9 mouse cellular contexts compared by ENCODE assay signal in genomic region chr9:111247682-111248246, GRCm38 (mm10). TPM values are rescaled to one million over a fixed set of nuclear protein-coding genes. Genes with fewer than 3 reads are reported as not detected.
DNase-seq lines count a peak whose midpoint lies in the region; ATAC-seq and TF ChIP-seq lines count a peak whose summit lies in the region.
"Had no signal": no experiment of that assay in that cellular context is flagged by ENCODE, and none has a peak within 500 bp of the region (broad histone marks: within the 10 kb centered on the region; RNA-seq: fewer than 3 reads in every experiment).

No protein-coding gene starts in this region.

- H3K27ac ChIP-seq in forebrain, postnatal 0 days (ENCODE audit: low read depth, low read length) = no peak overlapping the region
- H3K27ac ChIP-seq in forebrain, embryonic 12.5 days = no peak overlapping the region
- H3K27ac ChIP-seq in liver, embryonic 11.5 days (ENCODE audit: low read depth, low read length) = no peak overlapping the region
- H3K27ac ChIP-seq: limb, embryonic 15.5 days had no signal

- no peak for DNase-seq in forebrain, postnatal 0 days
- DNase-seq in 3T3-L1 (ENCODE audit: low read depth, low spot score) (peak; percentile 46), adipocyte (ENCODE audit: low spot score) (peak; percentile 24)
- DNase-seq in liver, embryonic 11.5 days (ENCODE audit: low spot score) = no peak
- DNase-seq in cerebellum, adult 11 months = no peak
- DNase-seq in ovary, postnatal 10 days (ENCODE audit: low spot score) = no peak

- 90% methylated on average over 3 of the region's 3 CpGs for WGBS in forebrain, postnatal 0 days
- 88% methylated on average over 3 of the region's 3 CpGs for WGBS in forebrain, embryonic 12.5 days
- 85% methylated on average over 3 of the region's 3 CpGs for WGBS in liver, embryonic 11.5 days

- H3K27me3 ChIP-seq in forebrain, postnatal 0 days (ENCODE audit: insufficient read depth, low read length) = no peaks in the 10 kb centered on the region
- no peaks in the 10 kb centered on the region for H3K27me3 ChIP-seq in forebrain, embryonic 12.5 days
- no peaks in the 10 kb centered on the region for H3K27me3 ChIP-seq in liver, embryonic 11.5 days (replicated peaks; ENCODE audit: control insufficient read depth, insufficient read depth, low read length)
- H3K27me3 ChIP-seq: limb, embryonic 15.5 days had no signal

- H3K4me2 ChIP-seq in forebrain, postnatal 0 days (ENCODE audit: low read depth) = no peak overlapping the region
- no peak overlapping the region for H3K4me2 ChIP-seq in forebrain, embryonic 12.5 days
- no peak overlapping the region for H3K4me2 ChIP-seq in liver, embryonic 11.5 days
- H3K4me2 ChIP-seq: limb, embryonic 15.5 days had no signal

- H3K4me3 ChIP-seq in forebrain, postnatal 0 days (ENCODE audit: low read depth, low read length) = no peak overlapping the region
- H3K4me3 ChIP-seq in forebrain, embryonic 12.5 days (replicated peaks) = no peak overlapping the region
- no peak overlapping the region for H3K4me3 ChIP-seq in liver, embryonic 11.5 days (ENCODE audit: low read depth, low read length)
- H3K4me3 ChIP-seq: limb, embryonic 15.5 days had no signal

- H3K36me3 ChIP-seq in forebrain, postnatal 0 days (ENCODE audit: insufficient read depth) = peaks cover 39% of the 10 kb centered on the region
- peaks cover 64% of the 10 kb centered on the region for H3K36me3 ChIP-seq in forebrain, embryonic 12.5 days (replicated peaks)
- H3K36me3 ChIP-seq in liver, embryonic 11.5 days (ENCODE audit: control insufficient read depth, insufficient read depth, low read length) = peaks cover 43% of the 10 kb centered on the region

- ATAC-seq in forebrain, postnatal 0 days = no peak
- no peak for ATAC-seq in forebrain, embryonic 12.5 days (ENCODE audit: low FRiP score)
- peak; percentile 66 for ATAC-seq in liver, embryonic 11.5 days (replicated peaks; ENCODE audit: low FRiP score)
- no peak for ATAC-seq in inflammation-experienced regulatory T-cells, adult 6 months

- H3K4me1 ChIP-seq in forebrain, postnatal 0 days (ENCODE audit: insufficient read depth) = no peaks in the 10 kb centered on the region
- H3K4me1 ChIP-seq in forebrain, embryonic 12.5 days = no peaks in the 10 kb centered on the region
- no peaks in the 10 kb centered on the region for H3K4me1 ChIP-seq in liver, embryonic 11.5 days (replicated peaks; ENCODE audit: control insufficient read depth, insufficient read depth, low read length)
- H3K4me1 ChIP-seq: limb, embryonic 15.5 days had no signal

- no peaks in the 10 kb centered on the region for H3K9me3 ChIP-seq in forebrain, postnatal 0 days (ENCODE audit: low read length)
- H3K9me3 ChIP-seq in forebrain, embryonic 12.5 days = no peaks in the 10 kb centered on the region
- no peaks in the 10 kb centered on the region for H3K9me3 ChIP-seq in liver, embryonic 11.5 days (ENCODE audit: control insufficient read depth, low read length)
- H3K9me3 ChIP-seq: limb, embryonic 15.5 days had no signal

- TF ChIP-seq CTCF in forebrain, postnatal 0 days (IDR thresholded peaks at IDR 0.05; ENCODE audit: low read depth) = peak; percentile 39; the same call in 1 of the 2 replicates

- H3K9ac ChIP-seq in forebrain, postnatal 0 days = no peak overlapping the region
- H3K9ac ChIP-seq in forebrain, embryonic 12.5 days = no peak overlapping the region
- no peak overlapping the region for H3K9ac ChIP-seq in liver, embryonic 11.5 days (ENCODE audit: low read depth, low read length)
- H3K9ac ChIP-seq: limb, embryonic 15.5 days had no signal

RNA-seq across cellular contexts. Expression of gene Mlh1, which starts 23.8 kb away (rescaled TPM):
- 23.0 and 23.6 TPM in 2 replicates for total RNA-seq in forebrain, postnatal 0 days (2014; rRNA removed)
- polyA plus RNA-seq in forebrain, postnatal 0 days (2015; fragmentation: Nextera tagmentation; extraction: Ambion mirVana) = 17.3 and 18.4 TPM in 2 replicates
- polyA plus RNA-seq in forebrain, embryonic 12.5 days (2016; fragmentation: Nextera tagmentation; extraction: Ambion mirVana) = 49.3 and 53.3 TPM in 2 replicates
- polyA plus RNA-seq in liver, embryonic 11.5 days (2014; fragmentation: Nextera tagmentation; extraction: Ambion mirVana) = 50.2 and 52.4 TPM in 2 replicates
- 10 to 100 TPM in 2 of 3 experiments, 1 to 10 TPM in 1; 8.7 to 27.4 (median 14.4) TPM for polyA plus RNA-seq in inflammation-experienced regulatory T-cells, adult 6 months (2017; shearing (Covaris generic))

RNA-seq across cellular contexts. Expression of gene Epm2aip1, which starts 24.0 kb away (rescaled TPM):
- total RNA-seq in forebrain, postnatal 0 days (2014; rRNA removed) = 75.9 and 101 TPM in 2 replicates
- polyA plus RNA-seq in forebrain, postnatal 0 days (2015; fragmentation: Nextera tagmentation; extraction: Ambion mirVana) = 28.2 and 37.0 TPM in 2 replicates
- polyA plus RNA-seq in forebrain, embryonic 12.5 days (2016; fragmentation: Nextera tagmentation; extraction: Ambion mirVana) = 46.9 and 52.5 TPM in 2 replicates
- 21.7 and 24.5 TPM in 2 replicates for polyA plus RNA-seq in liver, embryonic 11.5 days (2014; fragmentation: Nextera tagmentation; extraction: Ambion mirVana)
- polyA plus RNA-seq in inflammation-experienced regulatory T-cells, adult 6 months (2017; shearing (Covaris generic)) = 1 to 10 TPM; 5.0 to 9.3 (median 8.6) TPM

Comparison
In these comparisons a context has a peak if more than half of its experiments do, and no peak if none do; other contexts are left out.
1. DNase-seq: peak in 3T3-L1 (single experiment) and adipocyte (single experiment); none in forebrain, postnatal 0 days (single experiment), liver, embryonic 11.5 days (single experiment), cerebellum, adult 11 months (single experiment) and ovary, postnatal 10 days (single experiment).